ENCODE assay signal across 25 mouse cellular contexts in genomic region chr10:70041562-70041961, GRCm38 (mm10).
"Had no signal": no experiment of that assay in that cellular context is flagged by ENCODE, and none has a peak within 500 bp of the region (broad histone marks: within the 10 kb centered on the region; RNA-seq: fewer than 3 reads in every experiment).

No protein-coding gene starts in this region.

- H3K4me1 ChIP-seq: heart, embryonic 10.5 days; heart, embryonic 12.5 days; hindbrain, embryonic 12.5 days; limb, embryonic 10.5 days; limb, embryonic 12.5 days; liver, embryonic 13.5 days; liver, embryonic 15.5 days had no signal

- H3K9ac ChIP-seq: heart, embryonic 12.5 days; hindbrain, embryonic 12.5 days; hindbrain, embryonic 14.5 days; kidney, embryonic 15.5 days; limb, embryonic 12.5 days; liver, embryonic 13.5 days; liver, embryonic 15.5 days had no signal

- ATAC-seq: hindbrain, embryonic 16.5 days; intestine, embryonic 16.5 days had no signal

- H3K9me3 ChIP-seq: heart, embryonic 10.5 days; heart, embryonic 12.5 days; hindbrain, embryonic 12.5 days; kidney, embryonic 15.5 days; limb, embryonic 10.5 days; limb, embryonic 12.5 days; liver, embryonic 13.5 days; liver, embryonic 15.5 days had no signal

- H3K4me2 ChIP-seq: heart, embryonic 12.5 days; hindbrain, embryonic 12.5 days; hindbrain, embryonic 14.5 days; kidney, embryonic 15.5 days; limb, embryonic 12.5 days; liver, embryonic 11.5 days; liver, embryonic 13.5 days; liver, embryonic 15.5 days had no signal

- H3K36me3 ChIP-seq: heart, embryonic 10.5 days; heart, embryonic 12.5 days; hindbrain, embryonic 12.5 days; kidney, embryonic 15.5 days; limb, embryonic 10.5 days; limb, embryonic 12.5 days; liver, embryonic 13.5 days; liver, embryonic 15.5 days had no signal

- DNase-seq: gastrocnemius, postnatal 10 days; gastrocnemius, postnatal 36 days; heart, adult 18-20 months; heart, postnatal 10 days; heart, postnatal 36 days; kidney, adult 11 months; kidney, adult 2 months; kidney, adult 9 months; kidney, postnatal 14 days; kidney, postnatal 36 days; liver; liver, embryonic 13.5 days had no signal

- H3K27ac ChIP-seq: heart, embryonic 10.5 days; hindbrain, embryonic 12.5 days; hindbrain, embryonic 14.5 days; kidney, embryonic 15.5 days; kidney, postnatal 0 days; left cerebral cortex, adult 2 months; limb, embryonic 10.5 days; limb, embryonic 12.5 days; liver, embryonic 13.5 days; liver, embryonic 15.5 days had no signal

- H3K4me3 ChIP-seq: heart, embryonic 10.5 days; heart, embryonic 12.5 days; hindbrain, embryonic 12.5 days; kidney, embryonic 15.5 days; left cerebral cortex, adult 2 months; limb, embryonic 10.5 days; limb, embryonic 12.5 days; liver, embryonic 13.5 days; liver, embryonic 15.5 days had no signal

- H3K27me3 ChIP-seq: heart, embryonic 12.5 days; hindbrain, embryonic 12.5 days; kidney, embryonic 15.5 days; limb, embryonic 12.5 days; liver, embryonic 13.5 days; liver, embryonic 15.5 days had no signal
